Mouse (Mus musculus): ENCODE results near the gene Gmip. TPM values are rescaled to one million over a fixed set of nuclear protein-coding genes. Genes with fewer than 3 reads are reported as not detected.

The Gmip gene
- polyA plus RNA-seq, 1 experiment = 169 TPM

DNA sequence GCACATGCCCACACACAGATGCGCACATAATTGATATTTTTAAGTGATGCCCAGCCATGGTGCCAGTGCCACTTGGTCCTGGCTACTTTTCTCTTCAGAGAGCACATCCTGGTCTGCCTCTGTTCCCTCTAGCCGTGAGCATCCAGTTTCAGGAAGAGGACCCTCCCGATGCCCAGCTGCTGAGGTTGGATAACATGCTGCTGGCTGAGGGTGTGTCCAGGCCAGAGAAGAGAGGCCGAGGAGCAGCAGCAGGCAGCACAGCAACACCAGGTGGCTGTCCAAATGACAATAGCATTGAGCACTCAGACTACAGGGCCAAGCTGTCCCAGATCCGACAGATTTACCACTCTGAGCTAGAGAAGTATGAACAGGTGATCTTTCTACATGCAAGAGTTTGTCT, 55.7 kb downstream of the Gmip start:
- Histone ChIP-seq H3K27me3 (ENCODE audit: control insufficient read depth, insufficient read depth, low read length) (no peaks in the 10 kb centered on the region), H3K27ac (ENCODE audit: control insufficient read depth, insufficient read depth, low read length) (no peak overlapping the region), H3K4me3 (ENCODE audit: control insufficient read depth, insufficient read depth, low read length) (no peak overlapping the region), H3K4me1 (replicated peaks; ENCODE audit: control insufficient read depth, insufficient read depth, low read length) (no peaks in the 10 kb centered on the region), H3K36me3 (ENCODE audit: control insufficient read depth, insufficient read depth, low read length) (no peaks in the 10 kb centered on the region)
- WGBS = 94% methylated on average over 5 of the region's 5 CpGs
- TF ChIP-seq CTCF (IDR thresholded peaks at IDR 0.05; ENCODE audit: borderline replicate concordance, control insufficient read depth, extremely low read depth, insufficient read depth, low read length, poor library complexity) (no peak), POLR2A (IDR thresholded peaks at IDR 0.05; ENCODE audit: control insufficient read depth, extremely low read depth, insufficient read depth, low read length, poor library complexity) (no peak)
- DNase-seq = no peak

DNA sequence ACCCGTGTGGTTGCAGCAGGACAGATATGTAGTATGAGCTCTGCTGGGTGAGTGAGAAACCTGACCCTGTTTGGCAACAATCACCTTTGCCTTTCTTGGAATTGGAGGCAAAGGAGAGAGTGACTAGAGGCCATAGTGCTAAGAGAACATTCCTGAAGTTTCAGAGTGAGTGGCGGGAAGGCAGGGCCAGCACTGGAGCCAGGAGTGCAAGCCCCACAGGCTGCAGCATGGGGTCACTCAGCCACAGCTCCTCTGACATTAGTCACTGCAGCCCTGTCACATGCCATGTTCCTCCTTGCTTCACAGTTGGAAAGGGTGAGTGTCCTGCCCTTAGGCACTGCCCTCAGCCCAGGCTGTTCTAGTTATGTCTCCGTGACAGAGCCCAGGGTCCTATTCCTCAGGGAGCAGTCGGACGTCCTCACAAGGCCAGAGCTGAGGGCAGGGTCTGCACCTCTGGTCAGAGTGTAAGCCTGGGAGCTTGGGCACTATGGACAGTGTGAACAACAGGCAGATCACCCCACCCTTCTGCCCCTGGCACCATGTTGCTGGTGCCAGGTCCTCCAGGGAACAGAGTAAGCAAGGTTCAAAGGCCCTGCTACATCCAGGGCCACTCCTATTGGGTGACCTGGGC, 59.3 kb downstream of the Gmip start:
- Histone ChIP-seq H3K27me3 (ENCODE audit: control insufficient read depth, insufficient read depth, low read length) (no peaks in the 10 kb centered on the region), H3K36me3 (ENCODE audit: control insufficient read depth, insufficient read depth, low read length) (no peaks in the 10 kb centered on the region), H3K27ac (ENCODE audit: control insufficient read depth, insufficient read depth, low read length) (no peak overlapping the region), H3K4me3 (ENCODE audit: control insufficient read depth, insufficient read depth, low read length) (no peak overlapping the region), H3K4me1 (replicated peaks; ENCODE audit: control insufficient read depth, insufficient read depth, low read length) (no peaks in the 10 kb centered on the region)
- DNase-seq = no peak
- 96% methylated on average over 5 of the region's 5 CpGs for WGBS
- TF ChIP-seq POLR2A (IDR thresholded peaks at IDR 0.05; ENCODE audit: control insufficient read depth, extremely low read depth, insufficient read depth, low read length, poor library complexity) = no peak
- TF ChIP-seq CTCF (IDR thresholded peaks at IDR 0.05; ENCODE audit: borderline replicate concordance, control insufficient read depth, extremely low read depth, insufficient read depth, low read length, poor library complexity) = no peak

DNA sequence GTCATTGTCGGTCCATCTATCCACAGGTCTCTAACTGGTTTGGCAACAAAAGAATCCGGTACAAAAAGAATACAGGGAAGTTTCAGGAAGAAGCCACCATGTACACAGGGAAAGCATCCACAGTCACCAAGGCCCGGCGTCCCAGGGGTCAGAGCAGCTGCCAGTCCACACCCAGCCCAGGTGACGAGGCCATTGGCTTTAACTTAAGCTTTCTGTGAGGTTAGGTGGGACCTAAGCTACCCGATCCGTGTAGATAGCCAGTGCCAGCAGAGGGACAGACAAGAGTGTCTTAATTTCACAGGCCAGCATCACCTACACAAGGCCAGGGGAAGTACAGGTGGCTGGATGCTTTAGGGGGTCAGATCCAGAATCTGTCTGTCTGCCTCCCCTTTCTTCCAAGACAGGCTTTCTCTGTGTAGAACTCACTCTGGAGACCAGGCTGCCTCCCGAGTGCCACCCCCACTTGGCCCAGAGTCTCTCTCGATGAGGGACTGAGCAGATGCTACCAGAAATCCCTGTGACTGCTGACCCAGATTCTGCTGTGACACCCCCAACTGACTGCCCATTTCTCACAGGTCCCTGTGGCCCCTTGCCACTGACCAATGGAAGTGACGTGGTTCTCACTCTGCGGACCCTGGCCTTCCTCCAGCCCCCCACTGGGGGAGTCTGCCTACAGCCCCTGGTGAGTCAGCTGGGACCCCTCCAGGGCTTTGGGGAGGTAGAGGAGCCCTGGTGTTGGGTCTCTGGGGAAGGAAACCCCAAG, 61.7 kb downstream of the Gmip start:
- WGBS = 95% methylated on average over 11 of the region's 11 CpGs

DNA sequence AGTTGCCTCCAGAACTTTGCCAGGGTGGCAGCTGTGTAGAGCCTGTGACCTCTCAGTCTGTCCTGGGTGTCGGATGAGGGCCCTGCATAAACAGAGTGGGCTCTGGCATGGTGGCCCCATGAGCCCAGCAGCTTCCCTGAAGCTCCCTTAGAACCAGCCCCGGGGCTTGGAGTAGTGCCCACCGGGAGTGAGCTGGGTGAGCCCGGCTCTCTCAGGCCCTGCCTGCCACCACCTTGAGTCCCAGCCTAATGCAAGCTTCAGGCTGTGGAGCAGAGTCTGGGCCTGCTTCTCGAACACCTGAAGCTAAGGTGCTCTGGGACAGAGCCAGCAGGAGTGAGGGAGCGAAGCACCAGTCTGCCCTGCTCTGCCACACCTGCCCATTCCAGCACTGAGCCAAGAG, 62.4 kb downstream of the Gmip start:
- 93% methylated on average over 6 of the region's 6 CpGs for WGBS
- H3K4me3 ChIP-seq (ENCODE audit: control insufficient read depth, insufficient read depth, low read length) = no peak overlapping the region
- H3K27ac ChIP-seq (ENCODE audit: control insufficient read depth, insufficient read depth, low read length) = no peak overlapping the region
- no peak for DNase-seq
- TF ChIP-seq CTCF (IDR thresholded peaks at IDR 0.05; ENCODE audit: borderline replicate concordance, control insufficient read depth, extremely low read depth, insufficient read depth, low read length, poor library complexity) (no peak), POLR2A (IDR thresholded peaks at IDR 0.05; ENCODE audit: control insufficient read depth, extremely low read depth, insufficient read depth, low read length, poor library complexity) (no peak)
- no peaks in the 10 kb centered on the region for H3K27me3 ChIP-seq (ENCODE audit: control insufficient read depth, insufficient read depth, low read length)
- H3K36me3 ChIP-seq (ENCODE audit: control insufficient read depth, insufficient read depth, low read length) = no peaks in the 10 kb centered on the region
- no peaks in the 10 kb centered on the region for H3K4me1 ChIP-seq (replicated peaks; ENCODE audit: control insufficient read depth, insufficient read depth, low read length)

More for the DNA sequence above, 61.7 kb downstream of the Gmip start:
- no peak for DNase-seq
- Histone ChIP-seq H3K4me3 (ENCODE audit: control insufficient read depth, insufficient read depth, low read length) (no peak overlapping the region), H3K27me3 (ENCODE audit: control insufficient read depth, insufficient read depth, low read length) (no peaks in the 10 kb centered on the region), H3K27ac (ENCODE audit: control insufficient read depth, insufficient read depth, low read length) (no peak overlapping the region), H3K4me1 (replicated peaks; ENCODE audit: control insufficient read depth, insufficient read depth, low read length) (no peaks in the 10 kb centered on the region), H3K36me3 (ENCODE audit: control insufficient read depth, insufficient read depth, low read length) (no peaks in the 10 kb centered on the region)
- TF ChIP-seq CTCF (IDR thresholded peaks at IDR 0.05; ENCODE audit: borderline replicate concordance, control insufficient read depth, extremely low read depth, insufficient read depth, low read length, poor library complexity) (no peak), POLR2A (IDR thresholded peaks at IDR 0.05; ENCODE audit: control insufficient read depth, extremely low read depth, insufficient read depth, low read length, poor library complexity) (no peak)

Other genes starting within 250 kb of the Gmip start
- gene Zfp868, start 183.1 kb upstream of the Gmip start, polyA plus RNA-seq (2012; rRNA removed) = 10.3 and 10.4 TPM in 2 replicates
- gene Zfp964, start 154.2 kb upstream of the Gmip start, polyA plus RNA-seq (2012; rRNA removed) = 0.26 and 0.27 TPM in 2 replicates
- gene Zfp869, start 98.0 kb upstream of the Gmip start, polyA plus RNA-seq (2012; rRNA removed) = 3.8 and 4.1 TPM in 2 replicates
- 2.1 and 3.3 TPM in 2 replicates for gene Zfp963, start 58.7 kb upstream of the Gmip start, polyA plus RNA-seq (2012; rRNA removed)
- gene Gm20422, start 33.8 kb upstream of the Gmip start, polyA plus RNA-seq (2012; rRNA removed) = 1.3 TPM in 1 of 2 replicates, not detected in the other
- 213 and 231 TPM in 2 replicates for gene Atp13a1, start 17.5 kb upstream of the Gmip start, polyA plus RNA-seq (2012; rRNA removed)
- 24.4 and 25.6 TPM in 2 replicates for gene Zfp866, start 17.5 kb upstream of the Gmip start, polyA plus RNA-seq (2012; rRNA removed)
- gene Lpar2, start 13.8 kb downstream of the Gmip start, polyA plus RNA-seq (2012; rRNA removed) = 10.3 and 12.0 TPM in 2 replicates
- 29.0 and 34.2 TPM in 2 replicates for gene Pbx4, start 23.8 kb downstream of the Gmip start, polyA plus RNA-seq (2012; rRNA removed)
- gene Cilp2, start 79.0 kb downstream of the Gmip start, polyA plus RNA-seq (2012; rRNA removed) = 0.75 and 2.2 TPM in 2 replicates
- gene Tssk6, start 93.5 kb downstream of the Gmip start, polyA plus RNA-seq (2012; rRNA removed) = 1.3 and 1.8 TPM in 2 replicates
- gene Ndufa13, start 93.9 kb downstream of the Gmip start, polyA plus RNA-seq (2012; rRNA removed) = 120 and 150 TPM in 2 replicates
- 8.0 and 11.7 TPM in 2 replicates for gene Yjefn3, start 94.0 kb downstream of the Gmip start, polyA plus RNA-seq (2012; rRNA removed)
- 84.5 and 116 TPM in 2 replicates for gene Gatad2a, start 187.7 kb downstream of the Gmip start, polyA plus RNA-seq (2012; rRNA removed)
- gene Mau2, start 234.1 kb downstream of the Gmip start, polyA plus RNA-seq (2012; rRNA removed) = 186 and 190 TPM in 2 replicates
- 17.8 and 18.1 TPM in 2 replicates for gene Sugp1, start 234.1 kb downstream of the Gmip start, polyA plus RNA-seq (2012; rRNA removed)